Mouse (Mus musculus) myocyte (in vitro differentiated cells): ENCODE measurements around the gene Aatk. TPM values are rescaled to one million over a fixed set of nuclear protein-coding genes. Genes with fewer than 3 reads are reported as not detected.

ENCODE experiments used
- H3K27me3 ChIP-seq: one replicate; pipeline ENCODE4 v1.6.1; 2011; ENCODE audit not compliant: control insufficient read depth, insufficient read depth, insufficient read length
- H3K36me3 ChIP-seq: one replicate; pipeline ENCODE4 v1.6.1; 2011; ENCODE audit not compliant: control insufficient read depth, insufficient read depth
- H3K4me2 ChIP-seq: one replicate; pipeline ENCODE4 v1.6.1; 2011; ENCODE audit warnings: low read depth, control low read depth
- H3K4me3 ChIP-seq: one replicate; pipeline ENCODE4 v1.5.1; 2011; ENCODE audit warnings: mild to moderate bottlenecking, control low read depth, moderate library complexity
- H3K79me2 ChIP-seq: one replicate; pipeline ENCODE4 v1.6.1; 2011; ENCODE audit not compliant: control insufficient read depth, insufficient read depth
- H3ac ChIP-seq: one replicate; pipeline ENCODE4 v1.6.1; 2011; ENCODE audit not compliant: control insufficient read depth, insufficient read length
- CEBPB ChIP-seq: IDR thresholded peaks from 2 replicates; pipeline ENCODE4 v1.6.1; 2011; ENCODE audit warnings: mild to moderate bottlenecking, moderate library complexity; ENCODE audit not compliant: poor library complexity, insufficient read depth, severe bottlenecking
- E2F4 ChIP-seq: IDR thresholded peaks from one replicate; pipeline ENCODE4 v1.6.1; 2011; ENCODE audit warnings: mild to moderate bottlenecking, control low read depth, moderate library complexity; ENCODE audit not compliant: insufficient read depth
- MAX ChIP-seq: IDR thresholded peaks from one replicate; pipeline ENCODE4 v1.6.1; 2011; ENCODE audit warnings: low read depth, mild to moderate bottlenecking, control low read depth
- MYOD1 ChIP-seq, 3 experiments: IDR thresholded peaks; one replicate each; pipeline ENCODE4 v1.6.1; 2011; ENCODE audit warnings: control low read depth in 2 of 3, low read depth in 2 of 3, mild to moderate bottlenecking in 2 of 3, moderate library complexity in 1 of 3; ENCODE audit not compliant: insufficient read length in 2 of 3, control insufficient read depth in 1 of 3
- MYOG ChIP-seq, 3 experiments: IDR thresholded peaks; one replicate each; pipeline ENCODE4 v1.6.1; 2011; ENCODE audit warnings: control low read depth in 2 of 3, low read depth in 2 of 3, mild to moderate bottlenecking in 2 of 3; ENCODE audit not compliant: insufficient read length in 2 of 3, control insufficient read depth in 1 of 3, insufficient read depth in 1 of 3
- POLR2A ChIP-seq: IDR thresholded peaks from one replicate; pipeline ENCODE4 v1.6.1; 2011; ENCODE audit warnings: low read depth, mild to moderate bottlenecking, control low read depth, moderate library complexity; ENCODE audit not compliant: insufficient read length
- POLR2AphosphoS2 ChIP-seq: IDR thresholded peaks from one replicate; pipeline ENCODE4 v1.6.1; 2011; ENCODE audit warnings: low read depth, control low read depth; ENCODE audit not compliant: insufficient read length
- REST ChIP-seq: IDR thresholded peaks from one replicate; pipeline ENCODE4 v1.6.1; 2011; ENCODE audit warnings: mild to moderate bottlenecking, control low read depth, moderate library complexity; ENCODE audit not compliant: insufficient read depth, insufficient read length
- SRF ChIP-seq: IDR thresholded peaks from one replicate; pipeline ENCODE4 v1.6.1; 2011; ENCODE audit warnings: low read depth; ENCODE audit not compliant: control insufficient read depth, insufficient read length
- TCF12 ChIP-seq: IDR thresholded peaks from one replicate; pipeline ENCODE4 v1.6.1; 2011; ENCODE audit warnings: mild to moderate bottlenecking, control low read depth; ENCODE audit not compliant: poor library complexity, insufficient read depth, severe bottlenecking
- TCF3 ChIP-seq: IDR thresholded peaks from one replicate; pipeline ENCODE4 v1.6.1; 2011; ENCODE audit warnings: low read depth, control low read depth; ENCODE audit not compliant: insufficient read length
- USF1 ChIP-seq: IDR thresholded peaks from one replicate; pipeline ENCODE4 v1.6.1; 2011; ENCODE audit warnings: low read depth, mild to moderate bottlenecking, control low read depth, moderate library complexity
- polyA plus RNA-seq: library from polyadenylated mRNA; unstranded; fragments of >200 nt; fragmentation: generic; extraction: Trizol; gene quantifications from one replicate; pipeline ENCODE4 v1.2.1, GENCODE M21; 2012; ENCODE audit warnings: missing spikeins

Gene Aatk
- polyA plus RNA-seq, 1 experiment: 0.26 TPM

- Histone ChIP-seq H3K27me3 (peaks cover 35% of the 10 kb centered on the region), H3K36me3 (no peaks in the 10 kb centered on the region), H3K4me3 (no peak overlapping the region), H3K79me2 (no peaks in the 10 kb centered on the region), H3ac (no peak overlapping the region), H3K4me2 (no peak overlapping the region)
- TF ChIP-seq TCF3 (no peak), SRF (no peak), E2F4 (no peak), REST (no peak), MYOD1 (IDR thresholded peaks at IDR 0.05; ENCODE audit: control insufficient read depth in 1 of 3, insufficient read length in 2 of 3, low read depth in 2 of 3) (no peak), MAX (no peak), MYOG (IDR thresholded peaks at IDR 0.05; ENCODE audit: control insufficient read depth in 1 of 3, insufficient read depth in 1 of 3, insufficient read length in 2 of 3, low read depth in 2 of 3) (no peak), TCF12 (no peak), USF1 (no peak), POLR2AphosphoS2 (no peak), CEBPB (no peak), POLR2A (no peak)
These were observed 6.9 kb upstream of the Aatk start for GRCm38 (mm10) chr11:120053846-120054245.

- Histone ChIP-seq H3ac (no peak overlapping the region), H3K4me2 (no peak overlapping the region), H3K27me3 (peaks cover 43% of the 10 kb centered on the region), H3K79me2 (no peaks in the 10 kb centered on the region), H3K36me3 (no peaks in the 10 kb centered on the region), H3K4me3 (no peak overlapping the region)
- peak; percentile 62 for TF ChIP-seq TCF12
- no peak for TF ChIP-seq MAX
- no peak for TF ChIP-seq CEBPB
- TF ChIP-seq E2F4: no peak
- no peak for TF ChIP-seq REST
- no peak for TF ChIP-seq TCF3
- no peak for TF ChIP-seq POLR2A
- TF ChIP-seq MYOG (IDR thresholded peaks at IDR 0.05; ENCODE audit: control insufficient read depth in 1 of 3, insufficient read depth in 1 of 3, insufficient read length in 2 of 3, low read depth in 2 of 3): peak; percentile 48 to 79 (median 70)
- no peak for TF ChIP-seq POLR2AphosphoS2
- TF ChIP-seq SRF: no peak
- peak; percentile 40 to 81 (median 42) for TF ChIP-seq MYOD1 (IDR thresholded peaks at IDR 0.05; ENCODE audit: control insufficient read depth in 1 of 3, insufficient read length in 2 of 3, low read depth in 2 of 3)
These were observed 5.3 kb upstream of the Aatk start for GRCm38 (mm10) chr11:120052274-120052673.

- H3K79me2 ChIP-seq: no peaks in the 10 kb centered on the region
- H3ac ChIP-seq: no peak overlapping the region
- H3K4me3 ChIP-seq: no peak overlapping the region
- no peaks in the 10 kb centered on the region for H3K36me3 ChIP-seq
- H3K27me3 ChIP-seq: peaks cover 53% of the 10 kb centered on the region
- peak overlapping the region; percentile 16 for H3K4me2 ChIP-seq
- TF ChIP-seq POLR2AphosphoS2 (no peak), SRF (no peak), TCF12 (no peak), E2F4 (no peak), REST (no peak), POLR2A (no peak), MYOD1 (IDR thresholded peaks at IDR 0.05; ENCODE audit: control insufficient read depth in 1 of 3, insufficient read length in 2 of 3, low read depth in 2 of 3) (peak in 2 of 3 experiments; percentile 36 to 66), MAX (no peak), CEBPB (no peak), TCF3 (no peak), MYOG (IDR thresholded peaks at IDR 0.05; ENCODE audit: control insufficient read depth in 1 of 3, insufficient read depth in 1 of 3, insufficient read length in 2 of 3, low read depth in 2 of 3) (peak; percentile 14 to 81 (median 31)), USF1 (no peak)
These were observed 4.3 kb upstream of the Aatk start for GRCm38 (mm10) chr11:120051124-120051811.

GRCm38 (mm10) chr11:120049067-120049466 lies 2.1 kb upstream of the Aatk start:
- Histone ChIP-seq H3K27me3 (peaks cover 66% of the 10 kb centered on the region), H3K4me3 (no peak overlapping the region)

More at GRCm38 (mm10) chr11:120049067-120049466, 2.1 kb upstream of the Aatk start:
- no peaks in the 10 kb centered on the region for H3K79me2 ChIP-seq
- peak; percentile 45 for TF ChIP-seq TCF3
- peak in 2 of 3 experiments; percentile 40 to 88 for TF ChIP-seq MYOG (IDR thresholded peaks at IDR 0.05; ENCODE audit: control insufficient read depth in 1 of 3, insufficient read depth in 1 of 3, insufficient read length in 2 of 3, low read depth in 2 of 3)
- TF ChIP-seq POLR2AphosphoS2: no peak
- peak; percentile 8 for TF ChIP-seq TCF12
- TF ChIP-seq POLR2A: no peak
- TF ChIP-seq CEBPB: no peak
- no peak for TF ChIP-seq REST
- TF ChIP-seq SRF: no peak
- no peak for TF ChIP-seq E2F4
- no peak for TF ChIP-seq MAX
- TF ChIP-seq USF1: peak; percentile 25
- peak in 2 of 3 experiments; percentile 36 to 58 for TF ChIP-seq MYOD1 (IDR thresholded peaks at IDR 0.05; ENCODE audit: control insufficient read depth in 1 of 3, insufficient read length in 2 of 3, low read depth in 2 of 3)
- no peak overlapping the region for H3K4me2 ChIP-seq
- no peaks in the 10 kb centered on the region for H3K36me3 ChIP-seq
- no peak overlapping the region for H3ac ChIP-seq
